Mouse (Mus musculus): ENCODE measurements at regions not wholly inside any gene's neighbourhood (a gene's known extent, or its start where the extent isn't known, plus 50 kb on each side); places are given as distances from the start of the nearest gene placed in this dataset.

DNA sequence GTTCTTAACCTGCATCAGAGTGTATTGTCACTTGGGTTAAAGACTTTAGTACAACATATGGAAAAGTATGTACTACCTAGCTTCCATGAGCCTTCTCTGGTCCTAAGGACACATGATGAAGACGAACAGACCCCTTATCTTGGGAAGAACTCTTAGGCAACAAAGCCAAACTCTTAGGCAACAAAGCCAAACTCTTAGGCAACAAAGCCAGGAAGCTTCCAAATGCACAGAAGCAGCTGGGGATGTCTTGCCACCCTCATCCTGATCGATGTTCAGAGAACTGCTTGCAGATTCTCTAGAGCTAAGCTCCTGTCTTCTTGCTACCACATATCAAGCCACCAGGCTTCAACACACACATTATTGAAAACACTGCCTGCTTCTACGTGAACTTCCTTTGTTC is 59.7 kb upstream of the Igf1r start:
- TF ChIP-seq CTCF (IDR thresholded peaks at IDR 0.05; ENCODE audit: low read depth), result no peak
- no peak for TF ChIP-seq EP300 (IDR thresholded peaks at IDR 0.05; ENCODE audit: low read depth)
